Comparison of ENCODE assay signal across 7 mouse cellular contexts in genomic region chr17:26537722-26538471, GRCm38 (mm10). TPM values are rescaled to one million over a fixed set of nuclear protein-coding genes. Genes with fewer than 3 reads are reported as not detected.
DNase-seq lines count a peak whose midpoint lies in the region; ATAC-seq lines count a peak whose summit lies in the region.

No protein-coding gene starts in this region.

- H3K4me1 ChIP-seq in liver, embryonic 15.5 days (replicated peaks), result peaks cover 51% of the 10 kb centered on the region

- 13% methylated on average over 6 of the region's 6 CpGs for WGBS in liver, embryonic 15.5 days (ENCODE audit: insufficient replicate concordance)

- no peaks in the 10 kb centered on the region for H3K36me3 ChIP-seq in liver, embryonic 15.5 days (replicated peaks)

- peaks cover 26% of the 10 kb centered on the region for H3K27me3 ChIP-seq in liver, embryonic 15.5 days

- DNase-seq in thymus, postnatal 14 days, result peak; percentile 30
- DNase-seq in thymus, postnatal 4 days, result no peak
- peak; percentile 37 for DNase-seq in embryo, embryonic 11 days
- no peak for DNase-seq in left cerebral cortex, adult 8-10 months (ENCODE audit: low spot score in 2 of 2)
- DNase-seq in layer of hippocampus, adult 9-11 months, result no peak
- no peak for DNase-seq in layer of hippocampus, postnatal 25 days (ENCODE audit: extremely low spot score in 1 of 2, low spot score in 1 of 2)

- no peaks in the 10 kb centered on the region for H3K9me3 ChIP-seq in liver, embryonic 15.5 days (replicated peaks)

- H3K4me2 ChIP-seq in liver, embryonic 15.5 days, result peak overlapping the region; percentile 46

- no peak overlapping the region; the same call in 1 of the 2 replicates for H3K9ac ChIP-seq in liver, embryonic 15.5 days

- H3K27ac ChIP-seq in liver, embryonic 15.5 days (replicated peaks), result peak overlapping the region; percentile 6

- H3K4me3 ChIP-seq in liver, embryonic 15.5 days (replicated peaks), result no peak overlapping the region

- peak; percentile 53; the same call in 1 of the 2 replicates for ATAC-seq in liver, embryonic 15.5 days (ENCODE audit: insufficient read depth)

RNA-seq across cellular contexts. Expression of gene Ergic1, which starts 23.4 kb away (rescaled TPM):
- polyA plus RNA-seq in liver, embryonic 15.5 days (2015; fragmentation: Nextera tagmentation; extraction: Ambion mirVana), result 33.8 and 35.7 TPM in 2 replicates
- total RNA-seq in left cerebral cortex, adult 8-10 months (2022), result 100 to 1,000 TPM; 131 to 191 (median 161) TPM
- 100 to 1,000 TPM; 114 to 118 TPM for total RNA-seq in layer of hippocampus, postnatal 25 days (2021)

RNA-seq across cellular contexts. Expression of gene Dusp1, which starts 24.0 kb away (rescaled TPM):
- polyA plus RNA-seq in liver, embryonic 15.5 days (2015; fragmentation: Nextera tagmentation; extraction: Ambion mirVana), result 29.6 and 31.2 TPM in 2 replicates
- total RNA-seq in left cerebral cortex, adult 8-10 months (2022), result 10 to 100 TPM; 21.6 to 50.5 (median 28.7) TPM
- total RNA-seq in layer of hippocampus, postnatal 25 days (2021), result 10 to 100 TPM; 14.7 to 18.3 TPM

Comparison
In these comparisons a context has a peak if more than half of its experiments do, and no peak if none do; other contexts are left out.
1. DNase-seq: peak in thymus, postnatal 14 days (single experiment) and embryo, embryonic 11 days (single experiment); none in thymus, postnatal 4 days (single experiment), left cerebral cortex, adult 8-10 months (0 of 2), layer of hippocampus, adult 9-11 months (single experiment) and layer of hippocampus, postnatal 25 days (0 of 2).